Mouse (Mus musculus): ENCODE measurements around the gene Rbm20. TPM values are rescaled to one million over a fixed set of nuclear protein-coding genes. Genes with fewer than 3 reads are reported as not detected.
"Not testable (repeated sequence)": the region's sequence is repeated elsewhere in the genome, so short reads cannot be mapped to it uniquely, and the experiment has no call there.

Rbm20 gene
- total RNA-seq, 2 experiments from 2014 or later = 4.0 to 5.8 TPM

DNA sequence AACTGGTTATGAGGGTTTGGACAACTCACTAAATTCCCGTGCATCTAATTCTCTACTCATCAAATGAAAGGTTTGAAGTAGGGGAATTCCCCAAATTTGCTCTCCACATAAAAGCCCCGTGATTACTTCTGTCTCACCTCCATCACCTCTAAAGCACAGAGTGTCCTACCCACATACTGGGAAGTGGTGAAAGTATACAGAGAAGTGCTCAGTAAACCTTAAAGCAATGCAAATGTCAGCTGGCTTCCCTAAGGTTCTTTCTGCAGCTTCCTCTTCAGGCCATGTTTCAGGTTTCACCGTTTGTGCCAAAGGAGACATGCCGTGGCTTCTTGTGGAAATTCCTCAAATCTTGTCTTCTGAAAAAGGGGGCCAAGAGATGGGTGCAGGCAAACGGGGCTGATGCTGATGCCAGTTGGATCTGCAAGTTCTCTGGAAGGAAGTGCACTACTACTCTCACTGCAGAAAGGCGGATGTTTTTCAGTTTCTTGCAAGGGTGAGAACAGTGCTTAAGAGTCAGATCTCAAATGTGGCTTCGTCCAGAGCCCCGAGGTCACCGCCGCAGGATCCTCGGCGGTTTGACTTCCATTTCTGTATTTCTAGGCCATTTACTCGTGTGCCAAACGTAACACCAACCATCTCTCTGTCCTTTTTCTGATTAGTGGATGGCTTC is 223.0 kb downstream of the Rbm20 start:
- intact Hi-C loops (cut with DNase I) = loop anchor here (5.0 kb wide), 4 partner anchors 42 to 298 kb away; partner anchors contain the start of genes Bbip1, Shoc2 and Smc3
- no peak for TF ChIP-seq CTCF (IDR thresholded peaks at IDR 0.05)
- DNase-seq (ENCODE audit: extremely low spot score in 1 of 2, low spot score in 2 of 2) = no peak
- no peak overlapping the region for H3K4me3 ChIP-seq
- no peak overlapping the region for H3K27ac ChIP-seq

DNA sequence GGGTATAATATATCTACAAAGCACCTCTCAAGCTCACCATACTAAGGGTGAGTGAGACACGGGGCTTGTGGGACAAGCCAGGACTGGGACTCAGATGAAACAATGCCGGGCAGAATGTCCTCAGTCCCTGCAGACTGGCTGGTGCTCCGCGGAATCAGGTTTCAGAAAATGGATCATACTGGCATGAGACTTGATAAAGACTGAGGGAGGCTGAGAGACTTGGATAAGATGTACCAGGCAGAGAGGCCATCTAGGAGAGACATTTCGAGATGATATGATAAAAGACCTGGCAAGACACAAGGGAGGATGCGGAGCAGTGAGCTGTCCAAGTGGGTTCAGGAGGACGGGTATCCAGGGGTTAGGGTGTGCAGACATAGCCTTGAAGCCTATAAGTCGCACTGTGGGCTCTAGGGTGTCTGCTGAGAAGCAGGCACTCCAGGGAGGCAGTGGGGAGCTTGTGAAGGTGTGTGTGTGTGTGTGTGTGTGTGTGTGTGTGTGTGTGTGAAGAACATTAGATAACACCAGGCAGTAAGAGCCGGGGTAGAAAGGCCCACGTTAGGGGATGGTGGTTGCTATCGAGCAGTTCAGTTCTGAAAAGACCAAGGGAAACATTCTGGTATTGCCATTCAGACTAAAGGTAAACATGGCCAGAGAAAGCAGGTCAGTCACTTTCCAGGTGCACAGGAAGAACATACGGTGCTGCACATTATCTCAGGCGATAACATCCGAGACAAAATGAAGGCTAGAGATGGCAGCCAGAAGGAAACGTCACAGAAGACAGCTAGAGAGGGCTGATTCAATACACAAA is 225.0 kb downstream of the Rbm20 start:
- peak overlapping the region; percentile 96 for H3K4me3 ChIP-seq
- no peak for DNase-seq (ENCODE audit: extremely low spot score in 1 of 2, low spot score in 2 of 2)
- no peak for TF ChIP-seq CTCF (IDR thresholded peaks at IDR 0.05)
- intact Hi-C loops (cut with DNase I) = loop anchor here (5.0 kb wide), 4 partner anchors 40 to 300 kb away; partner anchors contain the start of genes Bbip1, Shoc2 and Smc3
- peak overlapping the region; percentile 96 for H3K27ac ChIP-seq

DNA sequence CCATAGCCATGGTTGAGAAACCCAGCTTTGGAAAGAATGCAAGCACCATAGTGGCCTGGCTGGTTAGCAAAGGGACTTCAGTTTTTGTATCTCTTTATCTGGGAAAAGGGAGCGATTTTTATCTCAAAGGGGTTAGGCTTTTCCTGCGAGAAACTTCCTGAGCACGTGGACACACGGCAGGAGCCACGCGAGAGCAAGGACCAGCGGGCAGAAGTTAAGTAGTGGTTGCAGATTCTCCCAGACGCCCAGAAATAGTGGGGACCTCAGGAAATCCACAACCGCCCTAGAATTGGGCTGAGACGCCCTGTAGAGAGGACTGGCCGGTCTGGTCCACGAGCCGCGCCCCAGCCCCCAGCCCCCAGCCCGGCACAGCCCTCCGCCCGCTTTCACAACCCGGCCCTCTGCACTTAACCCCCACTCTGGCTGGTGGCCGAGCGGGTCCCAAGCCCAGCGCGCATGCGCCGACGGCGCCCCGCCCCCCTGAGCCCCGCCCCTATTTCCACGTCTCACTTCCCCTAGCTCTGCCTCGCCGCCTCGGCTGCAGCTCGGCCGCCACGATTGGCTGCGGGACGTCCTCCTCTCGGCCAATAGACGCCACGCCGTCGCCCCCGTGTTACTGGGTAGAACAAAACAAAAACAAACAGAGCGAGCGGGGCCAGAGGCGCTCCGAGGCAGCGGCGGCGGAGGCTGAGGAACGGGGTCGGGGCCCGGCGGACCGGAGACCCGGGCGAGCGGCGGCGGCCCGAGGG is 225.8 kb downstream of the Rbm20 start:
- no peak for TF ChIP-seq CTCF (IDR thresholded peaks at IDR 0.05)

DNA sequence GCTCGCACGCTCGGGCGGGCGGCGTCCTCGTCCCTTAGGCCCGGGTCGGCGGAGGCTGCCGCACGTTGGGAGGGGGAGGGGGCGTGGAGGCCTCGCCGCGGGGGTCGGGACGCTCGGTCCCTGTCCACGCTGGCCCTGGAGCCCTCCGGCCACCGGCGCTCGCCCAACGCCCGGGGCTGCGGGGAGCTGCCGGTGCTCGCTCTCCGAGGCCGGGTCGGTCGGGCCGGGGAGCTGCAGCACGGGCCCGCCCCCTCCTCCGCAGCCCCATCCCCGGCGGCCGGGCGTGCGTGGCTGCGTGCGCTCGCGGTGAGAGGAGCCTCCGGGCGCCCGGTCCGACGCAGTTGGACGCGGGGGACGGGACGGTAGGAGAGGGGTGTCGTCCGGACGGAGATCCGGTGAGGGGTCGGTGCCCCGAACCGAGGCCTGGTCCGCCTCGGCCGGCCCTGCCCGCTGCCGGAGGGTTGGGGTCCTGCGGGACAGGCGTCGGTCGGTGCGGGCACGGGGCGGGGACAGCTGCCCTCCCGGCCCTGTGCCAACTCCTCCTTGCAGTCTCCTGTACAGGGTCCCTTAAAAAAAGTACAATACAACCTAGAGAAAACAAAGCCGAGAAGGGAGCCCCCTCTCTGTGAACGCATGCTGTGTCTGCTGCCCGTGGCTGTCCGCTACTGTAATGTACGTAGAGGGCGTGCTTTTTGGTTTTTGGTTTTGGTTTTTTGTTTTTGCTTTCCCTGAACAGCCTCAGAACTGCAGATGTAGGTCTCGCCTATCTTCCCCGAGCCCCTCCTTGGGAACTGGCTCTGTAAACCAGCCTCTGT is 226.6 kb downstream of the Rbm20 start:
- intact Hi-C loops (cut with DNase I) = loop anchor here (5.0 kb wide), 4 partner anchors 39 to 301 kb away; partner anchors contain the start of genes Bbip1, Shoc2 and Smc3
- TF ChIP-seq CTCF (IDR thresholded peaks at IDR 0.05) = peak; percentile 49
- DNase-seq (ENCODE audit: extremely low spot score in 1 of 2, low spot score in 2 of 2) = peak; percentile 58 to 61
- Histone ChIP-seq H3K4me3 (peak overlapping the region; percentile 96), H3K27ac (peak overlapping the region; percentile 96)

More for the DNA sequence above, 225.8 kb downstream of the Rbm20 start:
- H3K4me3 ChIP-seq = peak overlapping the region; percentile 96
- peak; percentile 93 to 96 for DNase-seq (ENCODE audit: extremely low spot score in 1 of 2, low spot score in 2 of 2)
- intact Hi-C loops (cut with DNase I) = loop anchor here (5.0 kb wide), 4 partner anchors 39 to 301 kb away; partner anchors contain the start of genes Bbip1, Shoc2 and Smc3
- H3K27ac ChIP-seq = peak overlapping the region; percentile 96

DNA sequence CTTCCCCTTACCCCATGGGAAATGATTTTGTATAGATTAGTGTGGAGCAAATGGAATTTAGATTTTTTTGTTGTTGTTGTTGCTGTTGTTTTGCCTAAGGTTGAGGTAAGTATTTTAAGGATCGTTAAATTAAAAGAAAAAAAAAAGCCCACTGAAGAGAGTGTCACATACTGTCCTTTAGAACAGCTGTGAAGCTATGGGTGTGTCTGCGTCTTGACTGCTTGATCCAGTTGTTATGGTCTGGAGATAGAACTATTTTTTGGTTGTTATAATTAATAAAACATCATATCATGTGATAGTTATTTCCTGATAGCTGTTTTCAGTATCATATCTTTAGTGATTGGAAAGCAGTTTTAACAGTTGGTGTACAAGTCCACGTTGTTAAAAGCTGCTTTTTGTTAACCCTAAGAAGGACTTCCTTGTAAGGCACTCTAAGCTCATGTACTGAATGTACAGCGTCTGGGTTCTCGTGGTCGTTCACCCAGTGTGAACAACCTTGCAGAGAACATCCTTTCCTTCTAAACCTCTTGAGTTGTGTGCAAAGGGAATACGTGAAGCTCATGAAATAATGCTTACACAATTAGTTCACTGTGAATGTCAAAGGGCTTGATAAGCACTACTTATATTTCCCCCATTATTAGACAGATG is 227.9 kb downstream of the Rbm20 start:
- no peak for TF ChIP-seq CTCF (IDR thresholded peaks at IDR 0.05)
- H3K27ac ChIP-seq = peak overlapping the region; percentile 96
- intact Hi-C loops (cut with DNase I) = loop anchor here (5.0 kb wide), 5 partner anchors 37 to 303 kb away; partner anchors contain the start of genes Bbip1, Shoc2 and Smc3
- H3K4me3 ChIP-seq = peak overlapping the region; percentile 96
- DNase-seq (ENCODE audit: extremely low spot score in 1 of 2, low spot score in 2 of 2) = no peak

DNA sequence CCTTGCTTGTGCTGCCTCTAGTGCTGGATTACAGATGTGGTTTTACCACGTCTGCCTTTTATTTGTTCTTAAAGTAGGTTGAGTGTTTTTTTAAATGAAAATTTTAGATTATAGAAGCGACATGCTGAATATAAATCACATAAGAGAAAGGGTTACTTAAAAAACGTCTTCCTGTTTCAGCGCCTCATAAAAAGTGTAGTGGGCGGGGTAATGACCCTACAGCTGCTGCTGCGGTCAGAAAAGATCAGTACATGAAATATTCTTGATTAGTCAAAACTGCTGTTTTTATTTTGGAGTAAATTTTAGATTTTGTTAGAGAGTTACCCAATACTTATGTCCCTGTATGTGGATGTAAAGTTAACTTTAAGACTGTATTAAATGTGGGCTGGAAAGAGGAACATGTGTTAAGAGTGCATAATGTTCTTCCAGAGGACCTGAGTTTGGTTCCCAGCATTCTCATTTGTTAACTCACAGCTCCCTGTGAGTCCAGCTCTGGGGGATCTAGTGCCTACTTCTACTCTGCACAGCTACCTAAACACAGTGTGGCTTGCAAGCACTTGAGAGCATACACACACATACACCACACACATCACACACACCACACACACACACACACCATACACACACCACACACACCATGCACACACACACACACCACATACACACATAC is 229.1 kb downstream of the Rbm20 start:
- DNase-seq (ENCODE audit: extremely low spot score in 1 of 2, low spot score in 2 of 2) = no peak
- no peak; the same call in 1 of the 2 replicates for TF ChIP-seq CTCF (IDR thresholded peaks at IDR 0.05)
- H3K27ac ChIP-seq = no peak overlapping the region
- intact Hi-C loops (cut with DNase I) = loop anchor here (5.0 kb wide), 1 partner anchor 259 kb away; no protein-coding TSS in a partner anchor
- peak overlapping the region; percentile 96; the same call in 1 of the 2 replicates for H3K4me3 ChIP-seq

DNA sequence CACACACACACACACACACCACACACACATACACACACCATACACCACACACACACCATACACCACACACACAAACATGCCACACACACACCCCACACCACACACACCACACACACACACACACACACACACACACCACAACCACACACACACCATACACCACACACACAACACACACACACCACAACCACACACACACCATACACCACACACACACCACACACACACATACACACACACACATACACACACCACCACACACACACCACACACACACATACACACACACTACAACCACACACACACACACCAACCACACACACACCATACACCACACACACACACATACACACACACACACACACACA is 229.6 kb downstream of the Rbm20 start:
- intact Hi-C loops (cut with DNase I) = loop anchor here (5.0 kb wide), 1 partner anchor 259 kb away; no protein-coding TSS in a partner anchor
- not testable (repeated sequence) for DNase-seq (ENCODE audit: extremely low spot score in 1 of 2, low spot score in 2 of 2); H3K4me3 ChIP-seq; H3K27ac ChIP-seq

DNA sequence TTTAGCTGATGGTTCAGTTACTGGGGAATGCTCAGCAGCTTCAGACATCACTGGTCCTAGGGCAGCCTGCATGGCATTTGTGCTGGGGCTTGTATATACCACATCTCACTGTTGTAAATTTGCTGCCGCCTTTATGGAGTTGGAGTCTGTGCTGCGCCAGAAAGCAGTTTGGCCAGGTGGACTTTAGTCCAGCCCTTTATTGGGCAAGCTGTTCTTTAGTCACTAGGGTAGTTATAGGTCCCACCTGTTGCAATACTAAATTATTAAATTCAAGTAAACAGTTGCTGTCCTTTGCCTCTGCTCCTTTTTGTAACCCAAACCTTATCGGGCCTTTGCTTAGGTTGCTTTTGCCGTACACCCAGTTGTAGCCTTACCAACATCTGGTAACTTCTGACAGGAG is 237.8 kb downstream of the Rbm20 start:
- TF ChIP-seq CTCF (IDR thresholded peaks at IDR 0.05) = no peak
- Histone ChIP-seq H3K27ac (no peak overlapping the region), H3K4me3 (no peak overlapping the region)
- DNase-seq (ENCODE audit: extremely low spot score in 1 of 2, low spot score in 2 of 2) = no peak
- intact Hi-C loops (cut with DNase I) = no loop called here

Other genes with a start within 250 kb of the Rbm20 start
- gene Dusp5, start 148.2 kb upstream of the Rbm20 start, total RNA-seq (2021) = 10 to 100 TPM; 16.7 to 26.9 TPM
- 10 to 100 TPM; 45.3 to 50.5 TPM for gene Nutf2-ps1, start 88.2 kb upstream of the Rbm20 start, total RNA-seq (2021)
- gene Smc3, start 76.9 kb upstream of the Rbm20 start, total RNA-seq (2021) = 10 to 100 TPM; 37.6 to 39.3 TPM
- 100 to 1,000 TPM; 102 to 114 TPM for gene Pdcd4, start 214.9 kb downstream of the Rbm20 start, total RNA-seq (2021)